Mouse (Mus musculus): Measurements from ENCODE around the gene Mtch2. TPM values are rescaled to one million over a fixed set of nuclear protein-coding genes. Genes with fewer than 3 reads are reported as not detected.

The Mtch2 gene
- polyA plus RNA-seq, 1 experiment, result 21.4 TPM

DNA sequence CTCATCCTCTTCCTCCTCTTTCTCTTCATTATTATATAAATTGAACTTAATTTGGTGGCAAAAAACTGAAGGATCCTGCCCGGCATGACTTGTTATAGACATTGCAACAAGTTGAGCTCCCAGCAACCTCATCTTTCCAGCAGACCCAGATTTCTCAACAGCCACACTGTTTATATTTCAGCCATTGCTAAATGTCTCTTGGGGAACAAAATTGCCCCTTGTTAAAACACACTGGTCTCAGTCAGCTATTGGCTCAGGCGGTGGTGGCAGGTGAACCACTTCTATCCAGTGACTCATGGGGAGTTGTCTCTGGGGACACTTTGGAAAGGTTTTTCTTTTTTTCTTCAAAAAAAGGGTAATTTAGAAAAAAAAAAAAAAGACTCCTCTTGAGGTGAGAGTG lies 8.3 kb upstream of the Mtch2 start:
- no peak for DNase-seq (ENCODE audit: low read depth in 1 of 2, low spot score in 2 of 2)
- no peaks in the 10 kb centered on the region for H3K4me1 ChIP-seq (ENCODE audit: control insufficient read depth, insufficient read depth, insufficient read length)
- TF ChIP-seq POLR2A (IDR thresholded peaks at IDR 0.05; ENCODE audit: low read depth, low read length), result no peak
- no peak for TF ChIP-seq CTCF (IDR thresholded peaks at IDR 0.05; ENCODE audit: extremely low read depth, insufficient read depth, insufficient read length, insufficient replicate concordance)
- no peaks in the 10 kb centered on the region for H3K36me3 ChIP-seq (ENCODE audit: control insufficient read depth, insufficient read depth, low read length)
- WGBS, result 89% methylated on average over 2 of the region's 2 CpGs
- no peak overlapping the region for H3K27ac ChIP-seq (ENCODE audit: insufficient read depth, low read length)
- no peak overlapping the region for H3K4me3 ChIP-seq (ENCODE audit: extremely low read depth, insufficient read depth, insufficient read length)
- no peaks in the 10 kb centered on the region for H3K27me3 ChIP-seq (ENCODE audit: control insufficient read depth, insufficient read depth, low read length)

DNA sequence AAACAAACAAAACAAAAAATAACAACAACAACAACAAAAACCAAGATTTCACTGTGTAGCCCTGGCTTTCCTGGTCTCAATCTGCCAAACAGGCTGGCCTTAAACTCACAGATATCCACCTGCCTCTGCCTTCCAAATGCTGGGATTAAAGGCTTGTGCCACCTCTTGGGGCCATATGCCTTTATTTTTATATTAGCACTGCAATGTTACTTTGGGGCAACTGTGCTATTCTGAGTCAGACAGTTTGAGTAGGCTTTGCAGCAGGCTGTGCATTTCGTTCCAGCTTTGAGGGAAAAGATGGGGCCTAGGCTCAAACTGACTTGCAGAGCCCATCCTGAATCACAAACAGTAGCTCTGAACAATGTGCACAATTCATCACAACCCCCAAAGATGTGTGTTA lies 3.3 kb upstream of the Mtch2 start:
- WGBS, result 78% methylated on average over 1 of the region's 1 CpGs
- Histone ChIP-seq H3K4me3 (ENCODE audit: extremely low read depth, insufficient read depth, insufficient read length) (no peak overlapping the region), H3K27ac (ENCODE audit: insufficient read depth, low read length) (no peak overlapping the region), H3K27me3 (ENCODE audit: control insufficient read depth, insufficient read depth, low read length) (no peaks in the 10 kb centered on the region), H3K36me3 (ENCODE audit: control insufficient read depth, insufficient read depth, low read length) (no peaks in the 10 kb centered on the region), H3K4me1 (ENCODE audit: control insufficient read depth, insufficient read depth, insufficient read length) (peaks cover 3% of the 10 kb centered on the region; the same call in 1 of the 2 replicates)
- DNase-seq (ENCODE audit: low read depth in 1 of 2, low spot score in 2 of 2), result no peak
- no peak for TF ChIP-seq POLR2A (IDR thresholded peaks at IDR 0.05; ENCODE audit: low read depth, low read length)
- TF ChIP-seq CTCF (IDR thresholded peaks at IDR 0.05; ENCODE audit: extremely low read depth, insufficient read depth, insufficient read length, insufficient replicate concordance), result no peak

DNA sequence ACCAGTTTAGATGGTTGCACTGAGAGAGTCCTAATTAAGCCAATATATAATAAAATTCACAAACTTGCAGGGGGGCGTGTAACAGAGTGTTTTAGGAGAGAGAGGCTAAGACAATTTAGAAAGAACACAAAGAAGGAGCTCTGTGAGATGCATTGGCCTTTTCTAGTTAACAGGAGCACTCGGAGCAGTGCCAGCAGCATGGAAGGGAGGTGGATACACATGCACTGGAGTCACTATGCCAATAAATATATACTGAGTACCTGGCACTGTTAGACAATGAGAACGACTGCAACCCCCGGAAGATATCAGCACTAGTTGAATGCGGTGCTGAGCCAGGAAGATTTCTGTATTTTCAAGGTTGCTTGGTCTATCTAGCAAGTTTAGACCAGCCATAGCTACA lies 2.7 kb upstream of the Mtch2 start:
- Histone ChIP-seq H3K4me3 (ENCODE audit: extremely low read depth, insufficient read depth, insufficient read length) (no peak overlapping the region), H3K4me1 (ENCODE audit: control insufficient read depth, insufficient read depth, insufficient read length) (peaks cover 3% of the 10 kb centered on the region; the same call in 1 of the 2 replicates), H3K36me3 (ENCODE audit: control insufficient read depth, insufficient read depth, low read length) (no peaks in the 10 kb centered on the region), H3K27me3 (ENCODE audit: control insufficient read depth, insufficient read depth, low read length) (no peaks in the 10 kb centered on the region), H3K27ac (ENCODE audit: insufficient read depth, low read length) (no peak overlapping the region)
- TF ChIP-seq CTCF (IDR thresholded peaks at IDR 0.05; ENCODE audit: extremely low read depth, insufficient read depth, insufficient read length, insufficient replicate concordance) (no peak), POLR2A (IDR thresholded peaks at IDR 0.05; ENCODE audit: low read depth, low read length) (no peak)
- no peak for DNase-seq (ENCODE audit: low read depth in 1 of 2, low spot score in 2 of 2)
- 93% methylated on average over 5 of the region's 5 CpGs for WGBS

GRCm38 (mm10) chr2:90845234-90845633 lies 1.7 kb upstream of the Mtch2 start:
- Histone ChIP-seq H3K4me3 (ENCODE audit: extremely low read depth, insufficient read depth, insufficient read length) (no peak overlapping the region), H3K36me3 (ENCODE audit: control insufficient read depth, insufficient read depth, low read length) (peaks cover under 1% of the 10 kb centered on the region; the same call in 1 of the 2 replicates), H3K27ac (ENCODE audit: insufficient read depth, low read length) (no peak overlapping the region), H3K4me1 (ENCODE audit: control insufficient read depth, insufficient read depth, insufficient read length) (peaks cover 3% of the 10 kb centered on the region; the same call in 1 of the 2 replicates), H3K27me3 (ENCODE audit: control insufficient read depth, insufficient read depth, low read length) (no peaks in the 10 kb centered on the region)
- WGBS, result 92% methylated on average over 5 of the region's 5 CpGs
- DNase-seq (ENCODE audit: low read depth in 1 of 2, low spot score in 2 of 2), result no peak
- TF ChIP-seq POLR2A (IDR thresholded peaks at IDR 0.05; ENCODE audit: low read depth, low read length), result no peak
- no peak for TF ChIP-seq CTCF (IDR thresholded peaks at IDR 0.05; ENCODE audit: extremely low read depth, insufficient read depth, insufficient read length, insufficient replicate concordance)

- TF ChIP-seq POLR2A (IDR thresholded peaks at IDR 0.05; ENCODE audit: low read depth, low read length) (no peak), CTCF (IDR thresholded peaks at IDR 0.05; ENCODE audit: extremely low read depth, insufficient read depth, insufficient read length, insufficient replicate concordance) (no peak)
- Histone ChIP-seq H3K27ac (ENCODE audit: insufficient read depth, low read length) (no peak overlapping the region), H3K36me3 (ENCODE audit: control insufficient read depth, insufficient read depth, low read length) (peaks cover 4% of the 10 kb centered on the region; the same call in 1 of the 2 replicates), H3K27me3 (ENCODE audit: control insufficient read depth, insufficient read depth, low read length) (no peaks in the 10 kb centered on the region), H3K4me3 (ENCODE audit: extremely low read depth, insufficient read depth, insufficient read length) (no peak overlapping the region), H3K4me1 (ENCODE audit: control insufficient read depth, insufficient read depth, insufficient read length) (peaks cover 3% of the 10 kb centered on the region; the same call in 1 of the 2 replicates)
- DNase-seq (ENCODE audit: low read depth in 1 of 2, low spot score in 2 of 2), result no peak
- WGBS, result 78% methylated on average over 6 of the region's 6 CpGs
These were observed 784 bp upstream of the Mtch2 start for GRCm38 (mm10) chr2:90846171-90846570.

DNA sequence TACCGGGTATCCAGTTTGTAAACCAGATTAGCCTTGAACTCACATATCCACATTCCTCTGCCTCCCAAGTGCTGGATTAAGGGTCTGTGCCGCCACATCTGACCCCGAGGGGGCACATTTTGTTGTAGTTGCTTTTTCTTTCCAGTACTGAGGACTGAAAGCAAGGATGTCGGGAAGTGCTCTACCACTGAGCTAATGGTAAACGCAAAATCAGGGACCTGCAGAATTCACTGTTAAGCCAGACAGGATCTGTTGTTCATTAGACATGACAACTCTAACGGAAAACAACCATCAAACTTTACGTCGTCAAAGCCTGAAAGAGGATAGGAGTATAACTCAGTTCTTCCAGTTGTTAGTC lies 379 bp upstream of the Mtch2 start:
- TF ChIP-seq POLR2A (IDR thresholded peaks at IDR 0.05; ENCODE audit: low read depth, low read length) (no peak), CTCF (IDR thresholded peaks at IDR 0.05; ENCODE audit: extremely low read depth, insufficient read depth, insufficient read length, insufficient replicate concordance) (no peak)
- 6% methylated on average over 8 of the region's 8 CpGs for WGBS
- H3K27ac ChIP-seq (ENCODE audit: insufficient read depth, low read length), result peak overlapping the region; percentile 39
- no peaks in the 10 kb centered on the region for H3K27me3 ChIP-seq (ENCODE audit: control insufficient read depth, insufficient read depth, low read length)
- H3K4me3 ChIP-seq (ENCODE audit: extremely low read depth, insufficient read depth, insufficient read length), result peak overlapping the region; percentile 62
- peaks cover 4% of the 10 kb centered on the region; the same call in 1 of the 2 replicates for H3K36me3 ChIP-seq (ENCODE audit: control insufficient read depth, insufficient read depth, low read length)
- DNase-seq (ENCODE audit: low read depth in 1 of 2, low spot score in 2 of 2), result no peak
- peaks cover 3% of the 10 kb centered on the region; the same call in 1 of the 2 replicates for H3K4me1 ChIP-seq (ENCODE audit: control insufficient read depth, insufficient read depth, insufficient read length)

DNA sequence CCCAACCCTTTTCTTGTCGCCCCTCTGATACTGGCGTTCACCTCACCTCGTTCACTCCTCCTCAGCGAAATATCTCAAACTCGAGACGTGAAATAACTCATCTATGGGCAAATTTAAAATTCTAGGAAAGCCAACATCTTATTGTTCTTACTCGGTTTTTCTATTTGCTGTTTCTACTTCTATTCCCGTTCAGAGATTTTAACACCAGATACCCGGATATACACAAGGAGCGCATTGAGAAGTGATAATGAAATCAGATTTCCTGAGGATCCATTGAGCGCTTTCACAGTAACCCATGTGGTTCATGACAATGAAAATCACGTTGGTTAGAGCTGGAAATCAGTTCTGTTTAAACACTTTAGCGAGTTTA lies 711 bp downstream of the Mtch2 start:
- 2% methylated on average over 13 of the region's 13 CpGs for WGBS
- peak overlapping the region; percentile 84; the same call in 1 of the 2 replicates for H3K27ac ChIP-seq (ENCODE audit: insufficient read depth, low read length)

More for the DNA sequence above, 711 bp downstream of the Mtch2 start:
- DNase-seq (ENCODE audit: low read depth in 1 of 2, low spot score in 2 of 2), result no peak
- H3K27me3 ChIP-seq (ENCODE audit: control insufficient read depth, insufficient read depth, low read length), result no peaks in the 10 kb centered on the region
- TF ChIP-seq POLR2A (IDR thresholded peaks at IDR 0.05; ENCODE audit: low read depth, low read length), result no peak
- no peak for TF ChIP-seq CTCF (IDR thresholded peaks at IDR 0.05; ENCODE audit: extremely low read depth, insufficient read depth, insufficient read length, insufficient replicate concordance)
- H3K36me3 ChIP-seq (ENCODE audit: control insufficient read depth, insufficient read depth, low read length), result peaks cover 7% of the 10 kb centered on the region
- H3K4me3 ChIP-seq (ENCODE audit: extremely low read depth, insufficient read depth, insufficient read length), result peak overlapping the region; percentile 99
- H3K4me1 ChIP-seq (ENCODE audit: control insufficient read depth, insufficient read depth, insufficient read length), result peaks cover 3% of the 10 kb centered on the region; the same call in 1 of the 2 replicates
